Mouse (Mus musculus) lung, postnatal 4 days (tissue): ENCODE measurements around the gene Arhgap35.
A peak's percentile ranks its signal among the peaks of the same experiment; 100 is the strongest.

ENCODE experiments used
- DNase-seq, 2 experiments: peaks; one replicate each; pipeline ENCODE4 v3.0.0; 2021

The Arhgap35 gene

GRCm38 (mm10) chr7:16463214-16463613, 151.6 kb downstream of the Arhgap35 start:
- DNase-seq, result peak; percentile 79 to 88

- no peak for DNase-seq
Measured at GRCm38 (mm10) chr7:16461705-16462104, 153.1 kb downstream of the Arhgap35 start.

- no peak for DNase-seq
Measured at GRCm38 (mm10) chr7:16461151-16461550, 153.6 kb downstream of the Arhgap35 start.

- DNase-seq, result no peak
Measured at GRCm38 (mm10) chr7:16460566-16460965, 154.2 kb downstream of the Arhgap35 start.

- no peak for DNase-seq
Measured at GRCm38 (mm10) chr7:16456289-16456688, 158.5 kb downstream of the Arhgap35 start.

GRCm38 (mm10) chr7:16455016-16455415, 159.8 kb downstream of the Arhgap35 start:
- no peak for DNase-seq

- DNase-seq, result peak in 1 of 2 experiments; percentile 44
Measured at GRCm38 (mm10) chr7:16453118-16453711, 161.6 kb downstream of the Arhgap35 start.

GRCm38 (mm10) chr7:16452587-16453073, 162.2 kb downstream of the Arhgap35 start, which contains the start of gene Tmem160:
Gene Tmem160 (plus strand): TSS chr7:16452779.
- DNase-seq, result peak; percentile 89 to 92

- DNase-seq, result no peak
Measured at GRCm38 (mm10) chr7:16451656-16452055, 163.1 kb downstream of the Arhgap35 start.
